Mouse (Mus musculus) induced T-regulatory cell, adult 2 months (primary cell): Measurements from ENCODE around the gene Apba1.
A peak's percentile ranks its signal among the peaks of the same experiment; 100 is the strongest.

Experiments used
- DNase-seq: peaks from one replicate; pipeline ENCODE4 v3.0.0-alpha.2; 2012; ENCODE audit warnings: low read depth

Apba1 gene

DNA sequence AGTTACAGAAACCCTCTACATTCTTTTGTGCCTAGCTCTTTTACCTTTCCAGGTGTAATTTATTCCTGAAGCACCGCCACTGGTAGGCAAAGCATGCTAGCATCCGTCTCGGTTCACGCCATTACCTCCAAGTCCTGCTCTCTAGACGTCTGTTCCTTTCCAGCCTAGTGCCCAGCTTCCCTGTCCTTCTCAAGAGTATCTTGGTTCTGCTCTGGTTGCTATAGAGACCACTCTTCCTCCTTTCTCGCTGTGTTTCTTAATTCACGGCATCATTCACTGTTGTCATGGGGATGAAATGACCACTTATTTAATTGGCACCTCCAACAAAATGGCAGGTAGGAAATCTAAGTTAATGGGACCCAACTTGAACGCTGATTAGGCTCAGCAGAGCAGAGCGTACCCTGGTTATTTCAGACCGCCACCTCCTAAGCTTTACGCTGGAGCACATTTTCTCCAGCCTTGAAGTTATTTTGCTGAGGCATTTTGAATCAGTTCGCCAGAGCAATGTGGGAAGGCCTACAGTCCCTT, 182.8 kb downstream of the Apba1 start:
- DNase-seq = no peak

DNA sequence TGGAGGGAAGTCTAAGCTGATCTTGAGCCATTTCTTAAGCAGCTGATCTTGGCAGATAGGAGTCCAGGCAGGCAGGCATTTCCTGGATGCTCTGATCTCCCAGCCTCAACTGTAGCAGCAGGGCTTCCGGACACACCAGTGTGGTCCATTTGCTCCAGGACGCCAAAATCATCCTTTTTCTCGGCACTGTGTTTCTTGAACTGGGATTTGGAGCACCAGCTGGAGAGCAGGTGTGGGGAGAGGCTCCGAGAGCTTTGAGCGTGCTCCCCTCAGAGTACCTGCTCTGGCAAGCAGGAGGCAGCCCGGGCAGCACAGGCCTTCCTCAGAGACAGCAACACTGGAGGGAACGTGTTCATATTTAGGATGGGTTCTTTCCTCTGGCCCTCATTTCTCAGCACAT, 184.2 kb downstream of the Apba1 start:
- no peak for DNase-seq

- no peak for DNase-seq
Measured at GRCm38 (mm10) chr19:23946026-23946685, 187.5 kb downstream of the Apba1 start.

GRCm38 (mm10) chr19:23946751-23947150, 188.1 kb downstream of the Apba1 start:
- DNase-seq = no peak

- DNase-seq = no peak
Measured at GRCm38 (mm10) chr19:23947871-23948270, 189.2 kb downstream of the Apba1 start.

DNA sequence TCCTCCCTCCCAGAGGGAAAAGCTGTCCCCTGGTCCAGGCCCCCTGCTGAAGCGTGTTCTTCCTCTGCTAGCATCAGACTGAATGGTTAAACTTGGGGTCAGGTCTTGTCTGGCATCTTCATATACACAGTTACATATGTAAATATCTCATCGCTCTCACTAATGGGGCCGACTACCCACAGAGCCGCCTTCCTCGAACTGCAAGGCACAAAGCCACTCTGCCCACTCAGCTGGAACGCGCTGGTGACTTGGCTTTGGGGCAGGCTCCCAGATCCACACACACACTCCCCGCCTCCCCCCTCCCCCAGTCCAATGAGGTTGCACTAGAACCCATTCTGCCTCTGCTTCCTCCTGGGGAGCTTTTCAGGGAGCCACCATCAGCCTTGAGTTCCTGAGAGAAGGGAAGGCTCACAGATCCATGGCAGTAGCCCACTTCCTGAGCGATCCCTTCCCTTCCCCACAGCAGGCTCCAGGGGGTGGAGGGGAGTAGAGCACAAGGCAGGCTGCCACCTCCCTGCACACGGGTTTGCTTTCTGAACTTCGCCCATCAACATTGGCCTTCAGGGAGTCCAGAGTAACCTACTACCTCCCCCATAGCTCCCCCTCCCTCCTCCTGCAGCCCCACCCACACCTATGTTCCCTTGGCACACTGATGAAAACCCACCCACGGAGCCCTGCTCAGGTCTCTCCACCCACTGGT, 189.8 kb downstream of the Apba1 start:
- no peak for DNase-seq

DNA sequence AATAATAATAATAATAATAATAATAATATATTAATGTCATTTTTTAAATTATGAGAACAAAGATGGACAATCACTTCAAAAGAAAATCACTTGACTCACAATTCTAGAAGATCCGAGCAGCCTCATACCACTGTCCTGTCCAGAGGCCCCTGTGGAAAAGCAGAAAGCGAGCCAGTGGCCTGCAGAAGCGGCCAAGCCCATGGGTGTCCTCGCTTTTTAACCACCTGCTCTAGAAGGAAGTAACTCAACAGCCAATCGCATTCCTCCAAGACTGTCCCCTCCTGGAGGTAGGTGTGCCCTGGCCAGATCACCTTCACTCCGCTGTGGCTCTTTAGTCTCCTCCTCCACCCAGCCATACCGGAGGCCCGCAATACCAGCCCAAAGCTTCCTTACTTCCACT, 196.8 kb downstream of the Apba1 start:
- no peak for DNase-seq

GRCm38 (mm10) chr19:23956299-23956975, 197.8 kb downstream of the Apba1 start:
- DNase-seq = no peak

DNA sequence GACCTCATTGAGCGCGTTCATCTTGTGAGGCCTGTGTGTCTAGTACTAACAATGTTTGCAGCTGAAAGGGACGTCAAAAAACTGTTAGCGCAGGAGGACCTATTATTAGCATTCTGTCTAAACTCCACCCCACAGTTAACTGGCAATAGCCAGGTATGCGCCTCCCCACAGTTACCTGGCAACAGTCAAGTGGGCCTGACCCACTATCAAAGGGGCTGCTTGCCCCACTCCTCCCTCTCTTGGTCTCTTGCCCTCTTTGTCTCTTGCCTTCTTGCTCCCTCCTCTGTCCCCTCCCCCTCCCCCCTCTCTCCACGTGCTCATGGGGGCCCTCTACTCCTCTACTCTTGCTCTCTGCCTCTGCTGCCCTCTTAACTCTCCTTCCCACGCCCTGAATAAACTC, 198.9 kb downstream of the Apba1 start:
- DNase-seq = no peak

DNA sequence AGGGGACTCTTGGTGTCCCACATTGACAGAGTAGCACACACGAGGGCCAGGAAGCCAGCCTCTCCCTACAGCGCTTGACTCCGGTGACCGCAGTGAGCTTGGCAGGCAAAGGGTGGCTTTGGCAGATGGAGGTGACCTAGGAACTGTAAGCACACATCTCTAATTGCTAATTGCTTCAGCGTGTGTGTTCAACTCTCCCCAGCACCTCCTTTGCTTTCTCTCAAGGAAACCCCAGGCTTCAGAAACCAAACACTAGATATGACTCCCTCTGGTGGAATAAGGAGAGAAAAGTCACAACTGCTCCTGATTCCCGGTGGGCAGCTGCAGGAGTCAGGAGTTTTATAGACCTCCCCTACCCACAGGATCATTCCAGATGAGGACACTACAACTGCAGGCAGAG, 200.2 kb downstream of the Apba1 start:
- no peak for DNase-seq

DNA sequence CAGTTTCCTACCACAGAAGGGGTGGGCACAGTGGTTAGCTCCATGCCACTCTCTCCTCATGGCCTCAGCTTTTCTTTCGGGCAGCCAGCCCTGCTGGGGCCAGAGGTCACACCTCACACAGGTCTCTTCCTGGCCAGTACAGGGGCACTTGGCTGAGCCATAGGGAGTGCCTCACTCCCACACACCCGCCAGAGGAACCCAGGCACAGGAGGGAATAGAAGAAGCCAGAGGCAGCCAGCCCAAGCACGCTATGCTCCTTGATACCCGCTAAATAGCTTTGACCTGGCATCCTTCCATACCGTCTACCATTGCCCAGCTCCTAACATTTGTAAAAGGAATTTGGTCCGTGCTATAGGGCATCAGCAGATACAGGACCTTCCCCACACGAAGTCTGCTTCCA, 201.2 kb downstream of the Apba1 start:
- DNase-seq = no peak

GRCm38 (mm10) chr19:23960275-23960674, 201.6 kb downstream of the Apba1 start:
- DNase-seq = no peak

DNA sequence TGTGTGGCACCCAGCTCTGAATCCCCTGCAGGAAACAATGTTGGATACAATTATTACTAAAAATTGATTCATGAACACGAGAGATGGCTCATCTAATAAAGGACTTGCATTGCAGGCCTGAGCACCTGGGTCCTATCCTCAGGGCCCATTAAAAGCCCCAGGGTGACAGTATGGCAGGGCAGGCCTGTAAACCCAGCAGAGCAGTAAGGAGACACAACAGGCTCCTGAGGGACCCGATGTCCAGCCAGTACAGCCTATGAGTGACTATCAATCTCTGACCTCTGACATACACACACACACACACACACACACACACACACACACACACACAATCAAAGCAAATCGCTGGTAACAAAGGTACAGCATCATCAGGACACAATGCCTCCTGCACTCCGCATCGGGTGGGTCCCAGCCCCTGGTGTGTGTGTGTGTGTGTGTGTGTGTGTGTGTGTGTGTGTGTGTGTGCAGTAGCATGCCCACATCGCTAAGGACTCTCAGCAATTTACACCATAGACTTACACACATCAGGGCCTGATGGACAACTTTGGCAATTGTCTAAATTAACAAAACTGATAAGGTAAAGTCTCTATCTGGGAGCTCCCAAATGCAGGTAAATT, 202.3 kb downstream of the Apba1 start:
- DNase-seq = no peak

- peak; percentile 45 for DNase-seq
Measured at GRCm38 (mm10) chr19:23961516-23961915, 202.8 kb downstream of the Apba1 start.

DNA sequence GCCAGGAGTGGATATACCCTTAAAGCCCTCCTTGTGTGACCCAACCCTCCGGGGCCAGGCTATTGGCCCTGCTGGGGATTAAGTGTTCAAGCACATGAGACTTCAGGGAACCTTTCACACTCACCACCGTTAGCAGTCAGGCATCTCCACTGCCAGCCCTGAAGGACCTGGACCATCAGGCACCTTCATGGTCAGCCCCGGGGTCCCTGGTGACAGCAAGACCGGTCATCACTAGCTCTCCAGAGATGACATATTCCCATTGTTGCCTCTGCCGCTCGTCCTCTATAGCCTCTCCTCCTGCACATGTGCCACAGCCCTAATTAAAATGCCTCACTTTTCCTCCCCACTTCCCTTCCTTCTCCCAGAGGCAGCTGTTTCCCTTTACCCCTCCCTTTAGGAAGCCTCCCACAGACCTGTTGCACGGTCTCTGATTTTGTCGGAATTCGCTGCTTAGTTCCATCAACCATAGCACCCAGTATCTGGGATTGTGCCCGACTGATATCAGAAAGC, 205.8 kb downstream of the Apba1 start:
- DNase-seq = no peak

GRCm38 (mm10) chr19:23966376-23966775, 207.7 kb downstream of the Apba1 start:
- no peak for DNase-seq

DNA sequence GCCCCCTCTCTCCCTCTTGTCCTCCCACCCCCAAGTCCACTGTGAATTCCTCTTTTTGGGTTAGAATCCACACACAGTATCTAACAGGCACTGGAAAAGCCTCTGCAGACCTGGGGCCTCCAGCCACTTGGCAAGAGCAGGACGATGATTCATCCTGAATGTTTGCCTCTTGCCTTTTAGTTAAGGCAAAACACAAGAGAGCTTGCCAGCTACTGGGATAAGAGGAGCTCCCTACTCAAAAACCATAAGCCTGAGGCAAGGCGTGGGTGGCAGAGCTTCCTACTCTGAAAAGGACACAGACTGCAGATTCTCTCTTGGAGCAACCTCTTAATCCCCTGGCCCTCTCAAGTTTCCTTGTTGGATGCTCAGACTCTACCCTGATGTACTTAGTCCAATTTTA, 208.5 kb downstream of the Apba1 start:
- DNase-seq = no peak

GRCm38 (mm10) chr19:23968125-23968861, 209.6 kb downstream of the Apba1 start:
- DNase-seq = no peak

DNA sequence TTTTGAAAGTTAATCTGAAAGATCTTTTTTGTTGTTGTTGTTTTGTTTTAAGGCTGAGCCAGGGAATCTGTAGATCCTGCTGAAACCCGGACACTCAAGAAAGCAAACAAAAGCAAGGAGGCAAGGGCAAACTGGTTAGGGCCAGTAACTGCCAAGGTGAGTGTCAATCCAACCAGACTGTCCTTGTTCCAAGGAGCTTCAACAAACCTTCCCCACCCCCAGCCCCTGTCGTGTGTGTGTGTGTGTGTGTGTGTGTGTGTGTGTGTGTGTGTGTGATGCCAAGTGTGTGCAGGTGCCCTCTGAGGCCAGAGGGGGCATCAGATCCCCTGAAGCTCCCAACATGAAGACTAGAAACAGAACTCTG, 210.2 kb downstream of the Apba1 start:
- DNase-seq = no peak

DNA sequence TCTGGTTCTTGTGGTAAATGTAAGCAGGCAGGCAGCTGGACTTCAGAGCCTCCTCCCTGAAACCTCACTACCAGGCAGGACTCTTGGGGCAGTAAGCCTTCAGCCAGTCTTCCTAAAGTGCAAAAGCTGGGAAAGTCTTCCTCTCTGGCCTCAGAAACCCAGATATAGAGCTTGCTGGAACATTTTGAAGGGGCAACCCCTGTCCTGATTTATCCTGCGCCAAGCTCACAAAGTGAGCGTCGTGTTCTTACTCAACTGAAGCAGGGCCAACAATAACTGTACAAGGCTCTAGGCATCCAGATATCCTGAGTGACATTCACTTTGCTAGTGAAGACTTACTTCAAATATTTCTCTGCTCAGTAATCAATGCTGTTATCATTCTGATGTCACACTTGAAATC, 211.7 kb downstream of the Apba1 start:
- DNase-seq = no peak

DNA sequence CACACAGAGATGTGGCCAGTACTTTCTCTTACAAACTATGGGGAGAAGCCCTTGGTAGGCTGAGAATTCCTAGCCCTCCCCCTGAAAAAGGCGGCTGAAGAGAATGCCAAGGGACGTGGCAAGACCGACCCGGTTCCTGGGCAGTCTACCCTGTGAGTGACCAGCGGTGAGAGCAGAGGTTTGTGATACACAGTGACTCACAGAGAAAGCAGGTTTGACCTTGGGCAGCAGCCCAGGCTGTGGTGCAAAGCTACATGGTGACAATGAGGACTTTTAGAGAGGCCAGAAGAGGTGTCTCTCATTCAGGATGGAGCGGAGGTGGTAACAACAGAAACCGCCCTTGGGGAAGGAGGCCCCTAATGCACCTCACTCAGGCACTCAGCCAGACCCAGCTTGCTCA, 212.7 kb downstream of the Apba1 start:
- DNase-seq = no peak
